Mouse (Mus musculus) heart, embryonic 13.5 days (tissue): ENCODE measurements around the gene Fgd2. TPM values are rescaled to one million over a fixed set of nuclear protein-coding genes. Genes with fewer than 3 reads are reported as not detected.

Experiments used
- ATAC-seq: fragments of 200-750 bp; cut with Nextera tagmentation; 2 replicates; pipeline ENCODE4 v1.8.0; 2017; ENCODE audit warnings: moderate TSS enrichment; ENCODE audit not compliant: insufficient number of reproducible peaks, low FRiP score, low TSS enrichment; ENCODE audit errors: extremely low read depth
- H3K27ac ChIP-seq: fragments of 300-500 bp; sonication (generic); replicated peaks from 2 replicates; pipeline ENCODE4 v1.5.1; 2015; ENCODE audit warnings: moderate library complexity, mild to moderate bottlenecking, inconsistent platforms
- H3K27me3 ChIP-seq: fragments of 300-500 bp; sonication (generic); replicated peaks from 2 replicates; pipeline ENCODE4 v1.6.1; 2015; ENCODE audit warnings: mild to moderate bottlenecking, inconsistent platforms
- H3K36me3 ChIP-seq: fragments of 300-500 bp; sonication (generic); 2 replicates; pipeline ENCODE4 v1.6.1; 2015; ENCODE audit warnings: mild to moderate bottlenecking, inconsistent platforms
- H3K4me1 ChIP-seq: fragments of 300-500 bp; sonication (generic); 2 replicates; pipeline ENCODE4 v1.6.1; 2015; ENCODE audit warnings: inconsistent platforms
- H3K4me2 ChIP-seq: fragments of 300-500 bp; sonication (generic); 2 replicates; pipeline ENCODE4 v1.6.1; 2015; ENCODE audit warnings: inconsistent platforms, mild to moderate bottlenecking, moderate library complexity
- H3K4me3 ChIP-seq: fragments of 300-500 bp; sonication (generic); 2 replicates; pipeline ENCODE4 v1.5.1; 2015; ENCODE audit warnings: moderate library complexity, mild to moderate bottlenecking, inconsistent platforms
- H3K9ac ChIP-seq: fragments of 300-500 bp; sonication (generic); 2 replicates; pipeline ENCODE4 v1.6.1; 2015; ENCODE audit warnings: inconsistent platforms, mild to moderate bottlenecking, moderate library complexity
- H3K9me3 ChIP-seq: fragments of 300-500 bp; sonication (generic); 2 replicates; pipeline ENCODE4 v1.6.1; 2016; ENCODE audit warnings: inconsistent platforms
- WGBS: fragments of 180-500 bp; shearing (Covaris S2); methylation state at CpG from one replicate; pipeline ENCODE4 v1.1.7; 2015; ENCODE audit warnings: mixed read lengths; 5-methylcytosine and 5-hydroxymethylcytosine counted together
- polyA plus RNA-seq: library from polyadenylated mRNA; unstranded; fragments of >200 nt; fragmentation: Nextera tagmentation; extraction: Ambion mirVana; gene quantifications from 2 replicates; pipeline ENCODE4 v1.2.1, GENCODE M21; 2015

Gene Fgd2
- polyA plus RNA-seq, 1 experiment from 2014 or later, result 3.8 TPM

- Histone ChIP-seq H3K4me2 (no peak overlapping the region), H3K27me3 (peaks cover 30% of the 10 kb centered on the region), H3K9ac (no peak overlapping the region), H3K4me1 (0 out of 2 replicates have a peak, but pooled peaks cover 3% of the 10 kb centered on the region), H3K4me3 (no peak overlapping the region), H3K9me3 (no peaks in the 10 kb centered on the region), H3K36me3 (no peaks in the 10 kb centered on the region), H3K27ac (no peak overlapping the region)
- no peak for ATAC-seq
- WGBS, result 30% methylated on average over 7 of the region's 7 CpGs
These were observed 8.0 kb downstream of the Fgd2 start for GRCm38 (mm10) chr17:29368726-29369125.

GRCm38 (mm10) chr17:29370984-29371723 lies 10.4 kb downstream of the Fgd2 start:
- peaks cover 30% of the 10 kb centered on the region for H3K27me3 ChIP-seq
- WGBS, result 3% methylated on average over 5 of the region's 5 CpGs
- H3K4me1 ChIP-seq, result 0 out of 2 replicates have a peak, but pooled peaks cover 3% of the 10 kb centered on the region
- no peak overlapping the region for H3K4me3 ChIP-seq
- no peaks in the 10 kb centered on the region for H3K9me3 ChIP-seq
- no peaks in the 10 kb centered on the region for H3K36me3 ChIP-seq
- H3K9ac ChIP-seq, result no peak overlapping the region
- no peak overlapping the region for H3K27ac ChIP-seq
- H3K4me2 ChIP-seq, result no peak overlapping the region
- ATAC-seq, result no peak

GRCm38 (mm10) chr17:29375871-29376270 lies 15.2 kb downstream of the Fgd2 start:
- Histone ChIP-seq H3K27me3 (0 out of 2 replicates have a peak, but pooled peaks cover 2% of the 10 kb centered on the region), H3K4me1 (0 out of 2 replicates have a peak, but pooled peaks cover 3% of the 10 kb centered on the region), H3K27ac (no peak overlapping the region), H3K9ac (no peak overlapping the region), H3K4me3 (no peak overlapping the region), H3K36me3 (no peaks in the 10 kb centered on the region), H3K4me2 (no peak overlapping the region), H3K9me3 (no peaks in the 10 kb centered on the region)
- ATAC-seq, result no peak
- WGBS, result 76% methylated on average over 10 of the region's 10 CpGs

- Histone ChIP-seq H3K27me3 (0 out of 2 replicates have a peak, but pooled peaks cover 2% of the 10 kb centered on the region), H3K4me1 (peaks cover 5% of the 10 kb centered on the region), H3K4me2 (no peak overlapping the region), H3K4me3 (no peak overlapping the region), H3K27ac (no peak overlapping the region), H3K9me3 (no peaks in the 10 kb centered on the region), H3K9ac (no peak overlapping the region), H3K36me3 (no peaks in the 10 kb centered on the region)
- WGBS, result 60% methylated on average over 8 of the region's 8 CpGs
- ATAC-seq, result no peak
These were observed 17.3 kb downstream of the Fgd2 start for GRCm38 (mm10) chr17:29378056-29378455.

GRCm38 (mm10) chr17:29380241-29380640 lies 19.5 kb downstream of the Fgd2 start:
- no peak for ATAC-seq
- Histone ChIP-seq H3K4me2 (no peak overlapping the region), H3K36me3 (no peaks in the 10 kb centered on the region), H3K27me3 (0 out of 2 replicates have a peak, but pooled peaks cover 2% of the 10 kb centered on the region), H3K4me1 (peaks cover 10% of the 10 kb centered on the region), H3K9me3 (no peaks in the 10 kb centered on the region), H3K27ac (no peak overlapping the region), H3K4me3 (no peak overlapping the region), H3K9ac (no peak overlapping the region)
- 68% methylated on average over 4 of the region's 4 CpGs for WGBS

DNA sequence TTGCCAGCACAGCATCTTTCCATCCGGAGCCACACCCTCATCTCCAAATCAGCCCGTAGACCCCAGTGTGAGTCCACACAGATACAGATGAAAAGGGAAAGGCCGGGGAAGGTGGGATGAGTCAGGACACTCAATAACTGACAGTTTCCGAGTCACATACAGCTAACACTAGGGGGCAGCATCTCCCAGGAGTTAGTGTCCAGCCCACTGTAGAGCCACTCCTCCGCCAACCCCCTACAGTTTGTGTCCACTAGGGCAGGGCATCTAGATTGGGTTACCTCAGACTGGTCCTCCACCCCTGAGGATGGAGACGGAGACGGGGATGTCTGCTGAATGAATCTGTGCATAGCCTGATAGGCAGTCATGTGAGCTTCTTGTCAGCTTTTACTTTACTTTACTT lies 20.8 kb downstream of the Fgd2 start:
- Histone ChIP-seq H3K27me3 (0 out of 2 replicates have a peak, but pooled peaks cover 2% of the 10 kb centered on the region), H3K4me1 (peaks cover 11% of the 10 kb centered on the region), H3K9me3 (no peaks in the 10 kb centered on the region), H3K9ac (no peak overlapping the region), H3K4me3 (no peak overlapping the region), H3K36me3 (no peaks in the 10 kb centered on the region), H3K4me2 (no peak overlapping the region), H3K27ac (no peak overlapping the region)
- ATAC-seq, result no peak
- WGBS, result 20% methylated on average over 7 of the region's 7 CpGs

GRCm38 (mm10) chr17:29382417-29382816 lies 21.7 kb downstream of the Fgd2 start:
- Histone ChIP-seq H3K27ac (no peak overlapping the region), H3K4me1 (peaks cover 11% of the 10 kb centered on the region), H3K27me3 (0 out of 2 replicates have a peak, but pooled peaks cover 2% of the 10 kb centered on the region), H3K9me3 (no peaks in the 10 kb centered on the region), H3K36me3 (no peaks in the 10 kb centered on the region), H3K9ac (no peak overlapping the region), H3K4me3 (no peak overlapping the region), H3K4me2 (no peak overlapping the region)
- no peak for ATAC-seq
- 55% methylated on average over 11 of the region's 11 CpGs for WGBS

DNA sequence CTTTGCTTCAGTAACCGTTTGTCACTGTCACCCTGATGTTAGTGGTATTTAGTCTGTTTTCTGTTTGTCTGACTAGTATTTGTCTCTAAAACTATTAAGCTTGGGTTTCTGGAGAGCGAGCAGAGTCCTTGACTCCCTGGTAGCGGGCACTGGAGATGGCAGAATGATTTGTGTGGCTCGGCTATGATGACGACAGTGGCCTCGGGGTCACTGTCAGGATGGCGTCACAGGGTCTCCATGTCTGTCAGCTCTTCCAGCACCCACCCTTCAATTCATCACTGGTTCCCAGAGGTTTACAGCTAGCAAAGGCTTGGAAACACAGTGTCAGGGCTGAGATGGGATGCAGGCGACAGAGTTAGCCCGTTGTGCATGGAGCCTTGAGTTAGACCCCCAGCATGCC lies 23.2 kb downstream of the Fgd2 start:
- Histone ChIP-seq H3K4me3 (no peak overlapping the region), H3K9ac (no peak overlapping the region), H3K4me1 (peaks cover 11% of the 10 kb centered on the region), H3K27me3 (0 out of 2 replicates have a peak, but pooled peaks cover 2% of the 10 kb centered on the region), H3K9me3 (no peaks in the 10 kb centered on the region), H3K4me2 (no peak overlapping the region), H3K27ac (no peak overlapping the region), H3K36me3 (no peaks in the 10 kb centered on the region)
- WGBS, result 69% methylated on average over 9 of the region's 9 CpGs
- ATAC-seq, result no peak

DNA sequence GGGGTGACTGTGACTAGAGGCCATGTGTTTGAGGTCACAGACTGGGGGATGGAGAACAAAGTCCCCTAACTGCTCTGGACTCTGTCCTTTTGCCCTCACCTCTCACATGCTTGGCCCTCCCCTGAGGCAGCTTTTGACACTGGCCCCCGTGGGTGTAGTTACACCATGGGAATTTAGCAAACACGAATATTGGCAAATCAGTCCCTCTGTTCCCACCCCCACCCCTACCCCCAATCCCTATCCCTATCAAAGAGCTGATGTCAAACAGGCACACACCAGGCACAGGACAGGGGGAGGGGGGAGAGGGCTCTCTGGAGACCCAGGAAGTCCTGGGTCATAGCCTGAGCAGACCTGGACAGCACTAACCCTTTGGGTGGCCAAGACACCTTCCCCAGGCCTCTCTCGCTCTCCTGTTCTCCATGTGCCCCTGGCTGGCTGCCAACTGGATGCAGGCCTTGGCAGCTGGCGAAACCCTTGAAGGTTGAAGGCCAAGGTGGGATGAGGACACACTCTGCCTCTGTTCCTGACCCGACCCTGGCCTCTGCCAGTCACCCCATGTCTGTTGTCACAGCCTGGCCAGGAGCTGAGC lies 24.2 kb downstream of the Fgd2 start:
- no peak overlapping the region for H3K4me2 ChIP-seq
- H3K27me3 ChIP-seq, result 0 out of 2 replicates have a peak, but pooled peaks cover 2% of the 10 kb centered on the region
- H3K9ac ChIP-seq, result no peak overlapping the region
- 28% methylated on average over 5 of the region's 5 CpGs for WGBS
- no peak for ATAC-seq
- H3K4me3 ChIP-seq, result no peak overlapping the region
- no peaks in the 10 kb centered on the region for H3K9me3 ChIP-seq
- no peaks in the 10 kb centered on the region for H3K36me3 ChIP-seq
- peaks cover 11% of the 10 kb centered on the region for H3K4me1 ChIP-seq
- H3K27ac ChIP-seq, result no peak overlapping the region

DNA sequence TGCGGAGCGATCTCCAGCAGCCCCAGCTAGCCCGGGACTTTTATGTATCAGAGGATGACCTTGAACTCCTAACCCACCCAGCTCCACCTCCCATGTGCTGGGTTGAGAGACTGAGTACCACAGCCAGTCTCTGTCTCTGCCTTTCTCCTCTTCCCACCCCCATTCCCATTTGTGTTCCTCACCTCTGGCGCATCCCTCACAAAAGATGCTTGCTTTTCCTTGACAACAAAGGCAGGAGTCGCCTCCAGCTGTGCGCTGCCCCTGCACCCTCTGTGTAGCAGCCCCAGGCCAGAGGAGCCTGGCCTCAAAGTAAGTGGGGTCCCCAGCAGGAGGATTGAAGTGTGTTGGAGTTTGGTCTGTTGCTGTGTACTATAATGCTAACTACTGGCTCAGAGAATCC lies 25.0 kb downstream of the Fgd2 start:
- peaks cover 11% of the 10 kb centered on the region for H3K4me1 ChIP-seq
- no peak overlapping the region for H3K4me2 ChIP-seq

GRCm38 (mm10) chr17:29388978-29389377 lies 28.3 kb downstream of the Fgd2 start:
- H3K9me3 ChIP-seq, result no peaks in the 10 kb centered on the region
- no peaks in the 10 kb centered on the region for H3K27me3 ChIP-seq
- WGBS, result 80% methylated on average over 11 of the region's 11 CpGs
- H3K4me3 ChIP-seq, result no peak overlapping the region
- no peaks in the 10 kb centered on the region for H3K36me3 ChIP-seq
- H3K4me1 ChIP-seq, result peaks cover 22% of the 10 kb centered on the region
- no peak for ATAC-seq
- no peak overlapping the region for H3K27ac ChIP-seq
- H3K9ac ChIP-seq, result no peak overlapping the region
- no peak overlapping the region for H3K4me2 ChIP-seq

More for the DNA sequence above, 25.0 kb downstream of the Fgd2 start:
- H3K27me3 ChIP-seq, result no peaks in the 10 kb centered on the region
- 58% methylated on average over 6 of the region's 6 CpGs for WGBS
- no peaks in the 10 kb centered on the region for H3K9me3 ChIP-seq
- H3K9ac ChIP-seq, result no peak overlapping the region
- no peaks in the 10 kb centered on the region for H3K36me3 ChIP-seq
- no peak for ATAC-seq
- H3K4me3 ChIP-seq, result no peak overlapping the region
- no peak overlapping the region for H3K27ac ChIP-seq
